8 mouse cellular contexts compared by ENCODE assay signal in genomic region chr15:100227031-100227662, GRCm38 (mm10). TPM values are rescaled to one million over a fixed set of nuclear protein-coding genes. Genes with fewer than 3 reads are reported as not detected.
DNase-seq lines count a peak whose midpoint lies in the region; ATAC-seq and TF ChIP-seq lines count a peak whose summit lies in the region.

No protein-coding gene starts in this region.

- intact Hi-C loops in heart, postnatal 14 days (cut with DNase I), result no loop called here
- intact Hi-C loops in gastrocnemius, postnatal 36 days (cut with DNase I), result no loop called here

- no peak for TF ChIP-seq CTCF in midbrain, postnatal 0 days (IDR thresholded peaks at IDR 0.05)

- peak overlapping the region; percentile 100 for H3K27ac ChIP-seq in ES-E14 (ENCODE audit: insufficient read depth, low read depth, low read length, poor library complexity, severe bottlenecking)
- H3K27ac ChIP-seq in embryonic facial prominence, embryonic 14.5 days (replicated peaks; ENCODE audit: low read depth, low read length), result peak overlapping the region; percentile 100
- peak overlapping the region; percentile 100 for H3K27ac ChIP-seq in limb, embryonic 15.5 days
- H3K27ac ChIP-seq in midbrain, postnatal 0 days (ENCODE audit: low read depth, low read length), result peak overlapping the region; percentile 100

- peak overlapping the region; percentile 87 for H3K4me2 ChIP-seq in embryonic facial prominence, embryonic 14.5 days (ENCODE audit: low read depth, low read length)
- H3K4me2 ChIP-seq in limb, embryonic 15.5 days, result peak overlapping the region; percentile 56
- H3K4me2 ChIP-seq in midbrain, postnatal 0 days (ENCODE audit: low read depth, low read length, poor library complexity, severe bottlenecking), result peak overlapping the region; percentile 65

- peaks cover 6% of the 10 kb centered on the region; the same call in 1 of the 2 replicates for H3K36me3 ChIP-seq in ES-E14 (ENCODE audit: control insufficient read depth, insufficient read depth, low read length, poor library complexity, severe bottlenecking)
- H3K36me3 ChIP-seq in embryonic facial prominence, embryonic 14.5 days (ENCODE audit: control insufficient read depth, insufficient read depth, low read length), result no peaks in the 10 kb centered on the region
- no peaks in the 10 kb centered on the region for H3K36me3 ChIP-seq in limb, embryonic 15.5 days
- H3K36me3 ChIP-seq in midbrain, postnatal 0 days (ENCODE audit: insufficient read depth, low read length), result no peaks in the 10 kb centered on the region

- no peaks in the 10 kb centered on the region; a peak in 2 of 4 replicates for H3K4me1 ChIP-seq in ES-E14 (ENCODE audit: control insufficient read depth in 2 of 2, insufficient read depth in 2 of 2, low read length in 2 of 2, poor library complexity in 1 of 2)
- 0 out of 2 replicates have a peak, but pooled peaks cover 5% of the 10 kb centered on the region for H3K4me1 ChIP-seq in embryonic facial prominence, embryonic 14.5 days (ENCODE audit: control insufficient read depth, insufficient read depth, low read length)
- H3K4me1 ChIP-seq in limb, embryonic 15.5 days, result peaks cover 10% of the 10 kb centered on the region; the same call in 1 of the 2 replicates
- H3K4me1 ChIP-seq in midbrain, postnatal 0 days (ENCODE audit: insufficient read depth, low read length), result peaks cover 8% of the 10 kb centered on the region; the same call in 1 of the 2 replicates

- in situ Hi-C loops in ES-E14 (cut with MboI; ENCODE audit: low sequenced_read_pairs in 2 of 2, unreplicated experiment in 2 of 2), result no loop called here

- peak; percentile 27; the same call in 1 of the 2 replicates for ATAC-seq in embryonic facial prominence, embryonic 14.5 days (ENCODE audit: low read depth)
- ATAC-seq in limb, embryonic 15.5 days (ENCODE audit: insufficient number of reproducible peaks, low FRiP score, low TSS enrichment, low read depth), result no peak
- no peak; the same call in 1 of the 2 replicates for ATAC-seq in midbrain, postnatal 0 days (ENCODE audit: low FRiP score)

- no peaks in the 10 kb centered on the region for H3K27me3 ChIP-seq in embryonic facial prominence, embryonic 14.5 days (replicated peaks; ENCODE audit: control insufficient read depth, insufficient read depth, low read length)
- H3K27me3 ChIP-seq in limb, embryonic 15.5 days, result no peaks in the 10 kb centered on the region
- H3K27me3 ChIP-seq in midbrain, postnatal 0 days (ENCODE audit: insufficient read depth, low read length), result no peaks in the 10 kb centered on the region

- H3K9me3 ChIP-seq in ES-E14 (ENCODE audit: control insufficient read depth, insufficient read depth, low read depth, low read length), result peaks cover 8% of the 10 kb centered on the region; the same call in 1 of the 2 replicates
- H3K9me3 ChIP-seq in embryonic facial prominence, embryonic 14.5 days (ENCODE audit: control insufficient read depth, low read length), result peaks cover 15% of the 10 kb centered on the region
- H3K9me3 ChIP-seq in limb, embryonic 15.5 days, result no peaks in the 10 kb centered on the region
- no peaks in the 10 kb centered on the region for H3K9me3 ChIP-seq in midbrain, postnatal 0 days (ENCODE audit: low read length)

- H3K9ac ChIP-seq in ES-E14 (ENCODE audit: insufficient read depth, low read depth, low read length, poor library complexity, severe bottlenecking), result peak overlapping the region; percentile 99
- H3K9ac ChIP-seq in embryonic facial prominence, embryonic 14.5 days (ENCODE audit: low read depth, low read length), result peak overlapping the region; percentile 100
- H3K9ac ChIP-seq in limb, embryonic 15.5 days, result peak overlapping the region; percentile 68
- H3K9ac ChIP-seq in midbrain, postnatal 0 days (replicated peaks; ENCODE audit: low read length, poor library complexity, severe bottlenecking), result peak overlapping the region; percentile 98

- DNase-seq in 3T3-L1 (ENCODE audit: low read depth, low spot score), result peak; percentile 80
- DNase-seq in ES-E14 (ENCODE audit: low read depth, low spot score), result no peak
- DNase-seq in embryonic facial prominence, embryonic 14.5 days (ENCODE audit: low spot score), result peak; percentile 24
- DNase-seq in heart, postnatal 14 days, result peak; percentile 31 to 52
- DNase-seq in midbrain, postnatal 0 days (ENCODE audit: low spot score), result no peak
- DNase-seq in left cerebral cortex, adult 18-20 months (ENCODE audit: low spot score in 2 of 2), result no peak
- no peak for DNase-seq in gastrocnemius, postnatal 36 days

- WGBS in embryonic facial prominence, embryonic 14.5 days, result 6% methylated on average over 16 of the region's 17 CpGs
- 4% methylated on average over 17 of the region's 17 CpGs for WGBS in limb, embryonic 15.5 days
- 5% methylated on average over 17 of the region's 17 CpGs for WGBS in midbrain, postnatal 0 days

- H3K4me3 ChIP-seq in ES-E14 (ENCODE audit: insufficient read depth in 1 of 2, low read depth in 1 of 2, low read length in 2 of 2, poor library complexity in 1 of 2, severe bottlenecking in 1 of 2), result peak overlapping the region; percentile 90 to 100
- H3K4me3 ChIP-seq in embryonic facial prominence, embryonic 14.5 days (ENCODE audit: low read depth, low read length), result peak overlapping the region; percentile 84
- peak overlapping the region; percentile 80 for H3K4me3 ChIP-seq in limb, embryonic 15.5 days
- H3K4me3 ChIP-seq in midbrain, postnatal 0 days (ENCODE audit: low read depth, low read length), result peak overlapping the region; percentile 88

TF ChIP-seq in ES-E14, 5 proteins besides CTCF, POLR2A, EP300 and RAD21:
- TF ChIP-seq ZNF384 (IDR thresholded peaks at IDR 0.05; ENCODE audit: low read depth, low read length) (no peak), CHD2 (IDR thresholded peaks at IDR 0.05; ENCODE audit: low read depth, low read length) (no peak), ZC3H11A (IDR thresholded peaks at IDR 0.05; ENCODE audit: borderline replicate concordance, low read depth, low read length) (no peak; the same call in 1 of the 2 replicates), HCFC1 (IDR thresholded peaks at IDR 0.05; ENCODE audit: borderline replicate concordance, insufficient read depth, low read length) (no peak; the same call in 1 of the 2 replicates), MAFK (IDR thresholded peaks at IDR 0.05; ENCODE audit: insufficient read depth, low read depth, low read length) (no peak)

RNA-seq across cellular contexts. Expression of gene Atf1, which starts 0.5 kb away (rescaled TPM):
- total RNA-seq in ES-E14 (2012; rRNA removed), result 26.4 and 47.2 TPM in 2 replicates
- 33.3 and 33.5 TPM in 2 replicates for polyA plus RNA-seq in embryonic facial prominence, embryonic 14.5 days (2014; fragmentation: Nextera tagmentation; extraction: Ambion mirVana)
- 10 to 100 TPM; 44.0 to 48.4 TPM for total RNA-seq in heart, postnatal 14 days (2021)
- 38.0 and 45.8 TPM in 2 replicates for polyA plus RNA-seq in limb, embryonic 15.5 days (2015; fragmentation: Nextera tagmentation; extraction: Ambion mirVana)
- 7.6 and 15.8 TPM in 2 replicates for total RNA-seq in midbrain, postnatal 0 days (2014; rRNA removed)
- polyA plus RNA-seq in midbrain, postnatal 0 days (2015; fragmentation: Nextera tagmentation; extraction: Ambion mirVana), result 8.3 and 9.8 TPM in 2 replicates
- total RNA-seq in left cerebral cortex, adult 18-20 months (2021), result 10 to 100 TPM; 20.8 to 25.4 TPM
- 10 to 100 TPM; 36.7 to 47.1 TPM for total RNA-seq in gastrocnemius, postnatal 36 days (2021)

RNA-seq across cellular contexts. Expression of gene Tmprss12, which starts 53.5 kb away (rescaled TPM):
- total RNA-seq in ES-E14 (2012; rRNA removed), result 1.5 and 1.6 TPM in 2 replicates
- polyA plus RNA-seq in embryonic facial prominence, embryonic 14.5 days (2014; fragmentation: Nextera tagmentation; extraction: Ambion mirVana), result not detected in 2 replicates
- not detected for total RNA-seq in heart, postnatal 14 days (2021)
- polyA plus RNA-seq in limb, embryonic 15.5 days (2015; fragmentation: Nextera tagmentation; extraction: Ambion mirVana), result not detected in 2 replicates
- total RNA-seq in midbrain, postnatal 0 days (2014; rRNA removed), result not detected in 2 replicates
- not detected in 2 replicates for polyA plus RNA-seq in midbrain, postnatal 0 days (2015; fragmentation: Nextera tagmentation; extraction: Ambion mirVana)
- total RNA-seq in left cerebral cortex, adult 18-20 months (2021), result not detected
- total RNA-seq in gastrocnemius, postnatal 36 days (2021), result not detected

Comparison
In these comparisons a context has a peak if more than half of its experiments do, and no peak if none do; other contexts are left out.
1. DNase-seq: peak in 3T3-L1 (single experiment), embryonic facial prominence, embryonic 14.5 days (single experiment) and heart, postnatal 14 days (2 of 2); none in ES-E14 (single experiment), midbrain, postnatal 0 days (single experiment), left cerebral cortex, adult 18-20 months (0 of 2) and gastrocnemius, postnatal 36 days (0 of 2).
2. Peak in every context shown above with its lines, with median percentiles within 50 percentile points of each other: H3K27ac ChIP-seq, H3K4me3 ChIP-seq, H3K9ac ChIP-seq and H3K4me2 ChIP-seq.